Mouse (Mus musculus) cerebellum, adult 2 months (tissue): ENCODE data around the gene Nova2. TPM values are rescaled to one million over a fixed set of nuclear protein-coding genes. Genes with fewer than 3 reads are reported as not detected.

Experiments used
- DNase-seq, 2 experiments: peaks; one replicate each; pipeline ENCODE4 v3.0.0; 2021
- H3K27ac ChIP-seq: fragments of 200-500 bp; 2 replicates; pipeline ENCODE4 v1.5.1; 2012; ENCODE audit warnings: low read length, control low read depth, inconsistent platforms; ENCODE audit not compliant: insufficient read depth
- H3K27me3 ChIP-seq: fragments of 200-500 bp; 2 replicates; pipeline ENCODE4 v1.6.1; 2012; ENCODE audit warnings: inconsistent platforms, mild to moderate bottlenecking, low read length, moderate library complexity; ENCODE audit not compliant: control insufficient read depth, insufficient read depth
- H3K4me1 ChIP-seq: fragments of 200-500 bp; 2 replicates; pipeline ENCODE4 v1.6.1; 2011; ENCODE audit warnings: low read length; ENCODE audit not compliant: control insufficient read depth, insufficient read depth
- H3K4me3 ChIP-seq: fragments of 200-500 bp; replicated peaks from 2 replicates; pipeline ENCODE3; 2011; ENCODE audit warnings: mild to moderate bottlenecking, low read depth, low read length, control low read depth; ENCODE audit not compliant: insufficient read depth
- CTCF ChIP-seq: fragments of 200-500 bp; IDR thresholded peaks from 2 replicates; pipeline ENCODE4 v1.5.1; 2011; ENCODE audit warnings: low read depth, mild to moderate bottlenecking, control low read depth, low read length, moderate library complexity, borderline replicate concordance; ENCODE audit not compliant: insufficient read depth
- POLR2A ChIP-seq: fragments of 200-500 bp; IDR thresholded peaks from 2 replicates; pipeline ENCODE4 v1.6.1; 2011; ENCODE audit warnings: low read length, control low read depth, borderline replicate concordance; ENCODE audit not compliant: insufficient read depth
- WGBS: fragments of 180-500 bp; shearing (Covaris S2); methylation state at CpG from one replicate; pipeline ENCODE4 v1.1.7; 2018; 5-methylcytosine and 5-hydroxymethylcytosine counted together
- polyA plus RNA-seq: library from polyadenylated mRNA; depleted of rRNA; stranded (reverse); fragments of >200 nt; gene quantifications from 2 replicates; pipeline ENCODE4 v1.2.3, GENCODE M21; 2012

Gene Nova2
- polyA plus RNA-seq, 1 experiment: 12.8 TPM

GRCm38 (mm10) chr7:18991660-18992293, 66.1 kb downstream of the Nova2 start:
- Histone ChIP-seq H3K4me3 (peak overlapping the region; percentile 80), H3K27me3 (no peaks in the 10 kb centered on the region), H3K27ac (peak overlapping the region; percentile 21), H3K4me1 (peaks cover 10% of the 10 kb centered on the region; the same call in 1 of the 2 replicates)
- DNase-seq: peak; percentile 60 to 72
- whole genome bisulfite sequencing: under 1% methylated on average over 58 of the region's 59 CpGs
- TF ChIP-seq CTCF (no peak), POLR2A (no peak)

- no peak for TF ChIP-seq POLR2A
- TF ChIP-seq CTCF: no peak
- Histone ChIP-seq H3K4me1 (peaks cover 10% of the 10 kb centered on the region; the same call in 1 of the 2 replicates), H3K27ac (peak overlapping the region; percentile 21), H3K27me3 (no peaks in the 10 kb centered on the region), H3K4me3 (peak overlapping the region; percentile 80)
- 2% methylated on average over 31 of the region's 31 CpGs for WGBS
- peak; percentile 63 to 67 for DNase-seq
Measured at GRCm38 (mm10) chr7:18992294-18992675, 66.6 kb downstream of the Nova2 start.

DNA sequence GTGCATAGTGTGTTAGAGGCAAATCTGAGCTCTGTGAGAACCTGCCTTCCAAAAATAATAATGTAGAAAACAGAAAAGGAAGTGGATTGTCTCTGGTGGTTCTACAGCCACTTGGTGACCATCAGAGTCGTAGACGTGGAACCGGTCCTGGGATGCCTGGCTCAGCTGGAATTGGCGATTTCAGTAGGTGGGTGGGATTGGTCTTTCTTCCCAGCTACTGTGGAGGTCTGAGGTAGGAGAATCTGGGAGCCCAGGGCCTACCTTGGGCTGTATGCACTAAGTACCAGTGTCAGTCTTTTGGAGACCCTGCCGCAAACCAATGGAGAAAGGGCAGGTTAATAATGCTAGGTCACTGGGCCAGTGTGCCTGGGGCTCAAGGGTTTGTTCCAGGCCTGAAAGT, 67.3 kb downstream of the Nova2 start:
- Histone ChIP-seq H3K4me3 (peak overlapping the region; percentile 80), H3K4me1 (peaks cover 10% of the 10 kb centered on the region; the same call in 1 of the 2 replicates), H3K27ac (no peak overlapping the region), H3K27me3 (no peaks in the 10 kb centered on the region)
- TF ChIP-seq CTCF: no peak
- TF ChIP-seq POLR2A: no peak
- WGBS: 73% methylated on average over 5 of the region's 5 CpGs
- DNase-seq: no peak

DNA sequence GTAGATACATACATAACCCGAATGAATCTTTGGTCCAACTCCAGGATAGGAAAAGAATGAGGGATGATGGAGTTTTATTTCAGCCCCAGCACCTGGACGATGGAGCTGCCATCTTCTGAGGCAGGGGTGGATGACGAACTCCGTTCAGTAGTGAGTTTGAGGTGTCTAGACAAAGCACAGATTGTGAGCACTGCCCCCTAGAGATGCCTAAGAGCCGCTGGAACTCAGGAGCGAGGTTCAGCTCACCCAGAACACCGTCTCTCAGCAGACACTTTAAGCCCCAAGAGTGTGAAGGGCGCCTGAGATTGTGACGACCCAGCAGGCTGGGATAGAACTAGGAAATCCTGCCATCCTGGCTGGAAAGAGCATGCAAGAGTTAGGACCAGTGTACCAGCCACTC, 73.1 kb downstream of the Nova2 start:
- WGBS: 26% methylated on average over 9 of the region's 9 CpGs
- no peak overlapping the region for H3K27ac ChIP-seq
- peak; percentile 11 to 29 for DNase-seq
- peaks cover 5% of the 10 kb centered on the region; the same call in 1 of the 2 replicates for H3K4me1 ChIP-seq
- TF ChIP-seq POLR2A (no peak), CTCF (peak; percentile 21; the same call in 1 of the 2 replicates)
- H3K4me3 ChIP-seq: no peak overlapping the region
- H3K27me3 ChIP-seq: no peaks in the 10 kb centered on the region

GRCm38 (mm10) chr7:19000421-19000820, 74.7 kb downstream of the Nova2 start:
- Histone ChIP-seq H3K27ac (no peak overlapping the region), H3K4me3 (no peak overlapping the region), H3K4me1 (peaks cover 11% of the 10 kb centered on the region), H3K27me3 (no peaks in the 10 kb centered on the region)
- no peak for TF ChIP-seq POLR2A
- no peak for TF ChIP-seq CTCF
- DNase-seq: peak; percentile 19 to 31
- 56% methylated on average over 10 of the region's 10 CpGs for WGBS

DNA sequence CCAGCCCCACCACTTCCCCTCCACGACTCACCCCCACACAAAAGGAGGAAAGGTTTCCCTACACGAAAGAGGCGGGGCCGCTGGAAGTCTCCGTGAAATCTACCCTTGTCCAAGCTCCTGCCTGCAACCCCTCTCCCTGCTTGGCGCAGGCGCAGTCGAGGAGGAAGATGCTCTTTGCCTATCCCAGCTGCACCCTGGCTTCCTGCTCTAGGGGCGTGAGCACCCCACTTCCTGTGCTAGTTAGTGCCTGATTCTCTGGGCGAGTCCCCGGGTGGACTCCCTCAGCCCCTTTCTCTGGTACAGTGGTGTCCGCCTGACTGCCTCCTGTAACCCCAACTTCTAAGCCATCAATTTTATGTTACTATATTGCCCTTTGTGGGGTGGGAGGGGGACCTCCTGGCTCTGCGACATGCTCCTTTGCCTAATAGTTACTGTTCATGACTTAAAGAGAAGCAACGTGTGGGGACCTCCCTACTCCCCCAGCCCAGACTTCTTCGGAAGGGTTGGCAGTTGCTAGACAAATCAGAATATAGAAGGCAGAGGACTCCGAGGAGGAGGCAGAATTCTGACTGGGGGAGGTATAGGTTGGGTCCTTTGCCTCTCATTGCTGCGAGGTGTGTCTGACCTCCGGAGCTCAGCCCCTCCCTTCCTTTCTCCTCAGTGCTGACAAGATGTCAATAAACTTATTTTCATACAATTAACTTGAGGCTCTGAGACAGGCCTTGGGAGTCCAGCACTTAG, 75.5 kb downstream of the Nova2 start:
- WGBS: 53% methylated on average over 18 of the region's 18 CpGs
- Histone ChIP-seq H3K27me3 (no peaks in the 10 kb centered on the region), H3K4me1 (peaks cover 18% of the 10 kb centered on the region), H3K4me3 (no peak overlapping the region), H3K27ac (no peak overlapping the region)
- DNase-seq: peak; percentile 25 to 31
- TF ChIP-seq POLR2A: no peak
- no peak for TF ChIP-seq CTCF

GRCm38 (mm10) chr7:19001807-19002085, 76.1 kb downstream of the Nova2 start:
- H3K27ac ChIP-seq: no peak overlapping the region
- H3K4me3 ChIP-seq: no peak overlapping the region
- peaks cover 18% of the 10 kb centered on the region for H3K4me1 ChIP-seq
- no peak for DNase-seq
- 78% methylated on average over 3 of the region's 3 CpGs for WGBS
- TF ChIP-seq POLR2A: no peak
- no peaks in the 10 kb centered on the region for H3K27me3 ChIP-seq

GRCm38 (mm10) chr7:19002115-19002514, 76.4 kb downstream of the Nova2 start:
- H3K27ac ChIP-seq: no peak overlapping the region
- no peak for TF ChIP-seq CTCF
- no peak for TF ChIP-seq POLR2A
- peaks cover 18% of the 10 kb centered on the region for H3K4me1 ChIP-seq
- H3K4me3 ChIP-seq: peak overlapping the region; percentile 79
- DNase-seq: peak; percentile 15 to 23
- no peaks in the 10 kb centered on the region for H3K27me3 ChIP-seq
- WGBS: 28% methylated on average over 4 of the region's 4 CpGs
